Mouse (Mus musculus) stomach, embryonic 15.5 days (tissue): Measurements from ENCODE around the gene Adamts4. TPM values are rescaled to one million over a fixed set of nuclear protein-coding genes. Genes with fewer than 3 reads are reported as not detected.
A peak's percentile ranks its signal among the peaks of the same experiment; 100 is the strongest.

Source experiments
- ATAC-seq: fragments of 200-750 bp; cut with Nextera tagmentation; 2 replicates; pipeline ENCODE4 v1.8.0; 2017; ENCODE audit warnings: low read depth, moderate number of reproducible peaks, moderate TSS enrichment; ENCODE audit not compliant: insufficient read depth, low FRiP score
- H3K27ac ChIP-seq: fragments of 300-500 bp; sonication (generic); 2 replicates; pipeline ENCODE4 v1.5.1; 2015; ENCODE audit warnings: mild to moderate bottlenecking, inconsistent platforms
- H3K27me3 ChIP-seq: fragments of 300-500 bp; sonication (generic); replicated peaks from 2 replicates; pipeline ENCODE4 v1.6.1; 2015; ENCODE audit warnings: inconsistent platforms
- H3K36me3 ChIP-seq: fragments of 300-500 bp; sonication (generic); 2 replicates; pipeline ENCODE4 v1.6.1; 2015; ENCODE audit warnings: inconsistent platforms
- H3K4me1 ChIP-seq: fragments of 300-500 bp; sonication (generic); 2 replicates; pipeline ENCODE4 v1.6.1; 2015; ENCODE audit warnings: inconsistent platforms
- H3K4me2 ChIP-seq: fragments of 300-500 bp; sonication (generic); 2 replicates; pipeline ENCODE4 v1.6.1; 2015; ENCODE audit warnings: mild to moderate bottlenecking, inconsistent platforms
- H3K4me3 ChIP-seq: fragments of 300-500 bp; sonication (generic); replicated peaks from 2 replicates; pipeline ENCODE4 v1.5.1; 2015; ENCODE audit warnings: inconsistent platforms
- H3K9ac ChIP-seq: fragments of 300-500 bp; sonication (generic); 2 replicates; pipeline ENCODE4 v1.6.1; 2015; ENCODE audit warnings: inconsistent platforms
- H3K9me3 ChIP-seq: fragments of 300-500 bp; sonication (generic); 2 replicates; pipeline ENCODE4 v1.6.1; 2016; ENCODE audit warnings: inconsistent platforms
- WGBS: fragments of 180-500 bp; shearing (Covaris S2); methylation state at CpG from one replicate; pipeline ENCODE4 v1.1.7; 2015; 5-methylcytosine and 5-hydroxymethylcytosine counted together
- polyA plus RNA-seq: library from polyadenylated mRNA; unstranded; fragments of >200 nt; fragmentation: Nextera tagmentation; extraction: Ambion mirVana; gene quantifications from 2 replicates; pipeline ENCODE4 v1.2.1, GENCODE M21; 2015

Gene Adamts4
- polyA plus RNA-seq, 1 experiment from 2014 or later: 8.8 TPM

DNA sequence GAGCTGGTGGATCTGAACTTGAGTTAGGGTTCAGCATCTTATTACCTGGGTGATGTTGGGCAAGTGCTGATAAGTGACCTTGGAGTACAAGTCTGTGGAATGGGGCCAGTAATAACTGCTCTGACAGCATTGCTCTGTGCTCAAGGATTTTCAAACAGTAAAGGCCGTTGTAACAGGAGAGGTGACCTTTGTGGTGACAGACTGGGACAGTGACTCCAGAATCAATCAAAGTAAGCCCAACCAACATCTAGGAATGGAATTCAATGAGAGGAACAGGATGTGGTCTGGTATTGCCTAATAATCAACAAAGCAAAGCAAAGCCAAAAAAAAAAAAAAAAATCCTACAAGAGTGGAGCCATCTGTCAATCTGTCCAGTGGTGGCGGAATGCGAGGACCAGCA lies 10.1 kb downstream of the Adamts4 start:
- Histone ChIP-seq H3K27ac (no peak overlapping the region), H3K9ac (no peak overlapping the region), H3K4me3 (no peak overlapping the region), H3K4me1 (peaks cover 13% of the 10 kb centered on the region; the same call in 1 of the 2 replicates), H3K27me3 (no peaks in the 10 kb centered on the region), H3K9me3 (no peaks in the 10 kb centered on the region), H3K4me2 (no peak overlapping the region), H3K36me3 (no peaks in the 10 kb centered on the region)
- no peak for ATAC-seq
- 42% methylated on average over 3 of the region's 3 CpGs for WGBS

DNA sequence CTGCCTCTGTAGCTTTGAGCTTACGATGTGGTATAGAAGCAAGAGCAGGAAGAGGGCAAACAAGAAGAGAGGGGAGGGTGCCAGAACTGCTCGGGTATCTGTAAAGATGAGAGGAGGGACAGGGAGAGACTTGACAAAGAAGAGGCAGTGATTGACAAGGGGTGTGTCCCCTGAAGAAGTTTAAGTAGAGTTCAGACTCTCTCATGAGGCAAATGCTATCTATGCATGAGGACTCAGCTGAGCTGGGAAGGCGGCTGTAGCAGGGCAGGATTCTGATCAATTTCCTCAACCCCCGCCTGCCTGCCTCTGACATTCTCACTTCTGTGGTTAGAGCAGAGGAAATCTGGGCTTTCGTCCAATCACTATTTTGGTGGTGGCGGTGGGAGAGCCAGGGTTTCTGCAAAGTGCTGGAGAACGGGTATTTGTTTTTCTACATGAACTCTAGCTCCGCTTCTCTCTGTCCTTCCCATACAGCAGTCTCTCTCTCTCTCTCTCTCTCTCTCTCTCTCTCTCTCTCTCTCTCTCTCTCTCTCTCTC lies 12.4 kb downstream of the Adamts4 start:
- Histone ChIP-seq H3K36me3 (no peaks in the 10 kb centered on the region), H3K4me3 (peak overlapping the region; percentile 16), H3K4me1 (peaks cover 13% of the 10 kb centered on the region; the same call in 1 of the 2 replicates), H3K4me2 (peak overlapping the region; percentile 46), H3K27ac (peak overlapping the region; percentile 93), H3K9ac (peak overlapping the region; percentile 22; the same call in 1 of the 2 replicates), H3K9me3 (no peaks in the 10 kb centered on the region), H3K27me3 (no peaks in the 10 kb centered on the region)
- ATAC-seq: peak; percentile 75; the same call in 1 of the 2 replicates
- WGBS: 1% methylated on average over 8 of the region's 8 CpGs

DNA sequence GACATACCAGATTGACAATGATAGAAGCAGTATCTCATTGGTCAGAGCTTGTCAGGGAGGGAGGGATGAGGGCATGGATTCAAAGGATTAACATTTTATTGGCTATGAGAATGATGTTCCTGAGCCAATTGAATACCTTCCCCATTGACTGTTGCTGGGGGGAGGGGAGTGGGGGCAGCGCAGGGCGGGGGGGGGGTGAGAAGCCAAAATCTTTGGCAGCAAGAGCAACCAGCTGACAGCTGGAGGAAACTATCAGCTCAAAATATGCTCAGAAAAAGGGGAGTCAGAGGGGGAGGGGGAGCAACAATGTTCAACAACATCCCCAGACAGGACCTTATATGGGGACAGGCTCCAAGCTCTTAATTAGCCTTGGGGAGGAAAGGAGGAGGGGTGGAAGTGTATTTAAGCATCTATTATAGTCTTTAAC lies 13.0 kb downstream of the Adamts4 start:
- no peaks in the 10 kb centered on the region for H3K27me3 ChIP-seq
- H3K9ac ChIP-seq: no peak overlapping the region
- peaks cover 13% of the 10 kb centered on the region; the same call in 1 of the 2 replicates for H3K4me1 ChIP-seq
- no peak overlapping the region for H3K4me3 ChIP-seq
- no peaks in the 10 kb centered on the region for H3K9me3 ChIP-seq
- no peaks in the 10 kb centered on the region for H3K36me3 ChIP-seq
- ATAC-seq: peak; percentile 75; the same call in 1 of the 2 replicates
- WGBS: 0% methylated on average over 2 of the region's 2 CpGs
- peak overlapping the region; percentile 46 for H3K4me2 ChIP-seq
- H3K27ac ChIP-seq: peak overlapping the region; percentile 93

DNA sequence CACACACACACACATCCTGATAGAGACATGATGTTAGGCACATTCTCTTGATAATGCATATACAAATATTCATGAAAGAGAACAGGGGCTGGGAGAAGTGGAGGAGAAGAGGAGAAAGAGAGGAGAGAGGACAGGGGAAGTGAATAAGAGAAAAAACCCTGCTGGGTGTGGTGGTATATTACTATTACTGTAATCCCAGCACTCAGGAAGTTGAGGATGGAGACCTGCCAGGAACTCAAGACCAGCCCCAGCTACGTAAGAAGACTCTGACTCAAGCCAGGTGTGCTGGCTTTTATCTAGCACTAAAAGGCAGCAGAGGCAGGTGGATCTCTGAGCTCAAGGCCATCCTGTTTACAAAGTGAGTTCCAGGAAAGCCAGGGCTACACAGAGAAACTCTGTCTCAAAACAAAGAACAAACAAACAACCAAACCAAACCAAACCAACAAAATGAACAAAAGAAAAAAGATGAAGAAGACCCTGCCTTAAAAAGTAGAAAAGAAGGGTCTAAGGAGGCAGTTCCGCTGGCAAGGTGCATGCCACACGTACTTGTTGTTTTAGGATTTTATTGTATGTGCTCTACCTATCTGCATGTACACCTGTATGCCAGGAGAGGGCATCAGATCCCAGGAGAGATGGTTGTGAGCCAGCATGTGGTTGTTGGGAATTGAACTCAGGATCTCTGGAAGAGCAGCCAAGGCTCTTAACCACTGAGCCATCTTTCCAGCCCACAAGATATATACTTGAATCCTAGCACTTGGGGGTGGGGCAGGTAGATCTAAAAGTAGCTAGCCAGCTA lies 13.6 kb downstream of the Adamts4 start:
- Histone ChIP-seq H3K4me2 (peak overlapping the region; percentile 46; the same call in 1 of the 2 replicates), H3K9ac (no peak overlapping the region), H3K27ac (peak overlapping the region; percentile 93), H3K9me3 (no peaks in the 10 kb centered on the region), H3K4me1 (peaks cover 10% of the 10 kb centered on the region; the same call in 1 of the 2 replicates), H3K4me3 (no peak overlapping the region), H3K36me3 (no peaks in the 10 kb centered on the region), H3K27me3 (no peaks in the 10 kb centered on the region)
- WGBS: 66% methylated on average over 3 of the region's 3 CpGs
- no peak for ATAC-seq

DNA sequence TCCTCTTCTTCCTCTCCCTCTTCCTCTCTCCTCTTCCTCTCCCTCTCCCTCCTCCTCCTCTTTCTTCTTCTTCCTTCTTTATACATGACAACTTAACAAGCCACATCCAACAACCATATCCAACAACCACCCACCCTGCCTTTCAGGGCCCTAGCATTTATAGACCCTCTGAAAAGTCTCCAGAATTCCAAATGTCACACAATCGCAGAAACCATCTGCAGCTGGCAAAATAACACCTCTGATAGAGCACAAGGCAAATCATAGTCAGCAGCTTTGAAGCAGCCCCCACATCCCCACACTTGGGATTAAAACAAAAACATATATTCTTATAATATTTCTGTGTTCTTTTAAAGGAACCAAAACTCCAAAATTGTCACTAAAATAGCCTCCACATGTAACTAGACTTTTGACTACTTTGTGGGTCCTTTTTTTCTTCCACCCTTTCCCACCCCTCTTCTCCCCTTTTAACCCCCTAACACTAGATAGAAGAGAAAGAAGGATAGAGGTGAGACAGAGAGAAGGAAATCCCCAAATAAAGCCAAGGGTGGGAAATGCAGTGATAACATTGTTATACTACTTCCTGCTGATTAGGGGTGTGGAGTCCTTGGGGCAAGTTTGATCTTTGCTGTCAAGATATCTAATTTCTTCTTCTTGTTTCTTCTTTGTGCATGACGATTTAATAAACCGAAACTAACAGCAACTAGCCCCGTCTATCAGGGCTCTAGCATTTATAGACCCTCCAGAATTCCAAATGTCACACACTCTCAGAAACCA lies 15.9 kb downstream of the Adamts4 start:
- no peak overlapping the region for H3K9ac ChIP-seq
- no peak overlapping the region for H3K4me2 ChIP-seq
- no peak for ATAC-seq
- H3K4me3 ChIP-seq: no peak overlapping the region
- H3K36me3 ChIP-seq: no peaks in the 10 kb centered on the region
- WGBS: 53% methylated on average over 4 of the region's 4 CpGs
- H3K27me3 ChIP-seq: no peaks in the 10 kb centered on the region
- no peak overlapping the region for H3K27ac ChIP-seq
- H3K4me1 ChIP-seq: peaks cover 7% of the 10 kb centered on the region
- H3K9me3 ChIP-seq: no peaks in the 10 kb centered on the region

DNA sequence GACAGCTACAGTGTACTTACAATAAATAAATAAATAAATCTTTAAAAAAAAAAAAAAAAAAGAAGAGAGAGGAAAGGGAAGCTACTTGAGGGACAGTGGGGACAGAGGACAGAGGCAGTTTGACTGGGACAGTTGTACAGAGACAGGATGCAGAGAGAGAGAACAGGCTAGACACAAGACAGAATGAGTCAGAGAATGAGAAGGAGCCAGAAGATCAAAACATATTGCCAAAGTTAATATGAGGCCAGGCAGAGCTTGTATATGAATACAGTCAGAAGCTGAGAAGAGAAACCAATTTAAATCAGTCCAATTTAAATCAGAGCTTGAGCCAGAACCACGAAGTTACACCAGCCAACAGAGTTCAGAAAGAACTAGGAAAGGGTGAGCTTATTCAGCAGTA lies 18.1 kb downstream of the Adamts4 start:
- H3K4me2 ChIP-seq: no peak overlapping the region
- H3K4me3 ChIP-seq: no peak overlapping the region
- H3K9ac ChIP-seq: no peak overlapping the region
- no peak for ATAC-seq
- H3K27ac ChIP-seq: no peak overlapping the region
- no peaks in the 10 kb centered on the region for H3K9me3 ChIP-seq
- no peaks in the 10 kb centered on the region for H3K27me3 ChIP-seq
- 57% methylated on average over 1 of the region's 1 CpGs for WGBS
- peaks cover 12% of the 10 kb centered on the region; the same call in 1 of the 2 replicates for H3K4me1 ChIP-seq
- H3K36me3 ChIP-seq: peaks cover 10% of the 10 kb centered on the region

DNA sequence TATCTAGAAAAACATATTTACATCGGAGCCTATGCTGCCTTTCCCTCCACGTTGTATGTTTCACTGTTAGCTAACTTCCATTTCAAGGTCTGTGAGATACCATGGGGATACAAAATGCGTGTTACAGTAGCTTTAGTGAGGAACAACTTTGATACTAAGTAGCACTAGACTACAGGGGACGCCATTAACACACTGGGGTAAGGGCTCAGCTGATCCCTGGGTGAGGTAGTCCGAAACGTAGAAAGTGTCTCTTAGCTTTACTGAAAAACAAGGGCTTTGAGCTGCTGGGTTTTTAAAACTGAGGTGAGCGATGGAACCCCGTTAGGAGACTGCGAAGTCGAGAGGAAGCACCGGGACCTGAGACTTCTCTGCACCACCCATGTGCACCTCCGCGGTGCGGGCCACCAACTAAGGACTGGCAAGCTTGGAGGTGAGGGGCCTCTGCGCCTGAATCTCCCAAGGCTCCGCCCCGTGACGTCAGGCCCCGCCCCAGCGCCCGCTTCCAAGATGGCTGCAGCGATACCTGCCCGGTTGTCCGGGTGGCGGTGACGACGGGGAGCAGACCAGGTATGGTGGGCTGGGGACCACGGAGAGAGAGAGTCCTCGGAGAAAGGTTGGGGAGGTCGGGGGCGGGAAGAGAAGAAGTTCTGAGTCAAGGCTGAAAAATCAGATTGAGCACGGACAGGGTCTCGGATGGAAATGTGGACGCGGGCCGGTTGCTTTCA lies 19.8 kb downstream of the Adamts4 start, which contains the start of gene B4galt3:
Gene B4galt3 (plus strand): TSS at position 481 of the 725 bp plus-strand sequence.
- H3K4me2 ChIP-seq: peak within 1 kb of the TSS; percentile 90
- H3K27ac ChIP-seq: peak within 1 kb of the TSS; percentile 75
- H3K9ac ChIP-seq: peak within 1 kb of the TSS; percentile 62
- peaks cover 25% of the 10 kb centered on the region for H3K36me3 ChIP-seq
- H3K4me1 ChIP-seq: peaks cover 12% of the 10 kb centered on the region; the same call in 1 of the 2 replicates
- 3% methylated on average over 36 of the region's 36 CpGs for WGBS
- H3K27me3 ChIP-seq: no peaks in the 10 kb centered on the region
- H3K4me3 ChIP-seq: peak within 1 kb of the TSS; percentile 71
- ATAC-seq: peak; percentile 94
- H3K9me3 ChIP-seq: no peaks in the 10 kb centered on the region

DNA sequence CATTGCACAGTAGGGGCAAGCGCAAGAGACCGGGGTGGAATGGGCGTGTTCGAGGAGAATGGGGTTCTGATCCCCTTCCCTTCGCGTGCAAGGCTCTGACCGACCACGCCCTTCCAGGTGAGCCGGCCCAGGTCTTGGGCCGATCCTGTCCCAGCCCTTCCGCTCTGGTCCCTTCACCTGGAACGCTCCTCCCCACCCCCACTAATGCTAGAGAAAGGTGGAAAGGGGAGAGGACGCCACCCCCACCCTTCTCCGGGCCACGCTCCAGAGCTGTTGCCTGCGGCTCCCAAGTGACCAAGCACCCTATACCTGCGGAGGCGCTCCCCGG lies 20.3 kb downstream of the Adamts4 start:
- Histone ChIP-seq H3K27me3 (no peaks in the 10 kb centered on the region), H3K4me2 (peak overlapping the region; percentile 90), H3K4me3 (peak overlapping the region; percentile 71), H3K9ac (peak overlapping the region; percentile 62), H3K36me3 (peaks cover 31% of the 10 kb centered on the region), H3K9me3 (no peaks in the 10 kb centered on the region), H3K27ac (peak overlapping the region; percentile 75), H3K4me1 (peaks cover 12% of the 10 kb centered on the region; the same call in 1 of the 2 replicates)
- ATAC-seq: peak; percentile 89
- WGBS: 0% methylated on average over 19 of the region's 19 CpGs

DNA sequence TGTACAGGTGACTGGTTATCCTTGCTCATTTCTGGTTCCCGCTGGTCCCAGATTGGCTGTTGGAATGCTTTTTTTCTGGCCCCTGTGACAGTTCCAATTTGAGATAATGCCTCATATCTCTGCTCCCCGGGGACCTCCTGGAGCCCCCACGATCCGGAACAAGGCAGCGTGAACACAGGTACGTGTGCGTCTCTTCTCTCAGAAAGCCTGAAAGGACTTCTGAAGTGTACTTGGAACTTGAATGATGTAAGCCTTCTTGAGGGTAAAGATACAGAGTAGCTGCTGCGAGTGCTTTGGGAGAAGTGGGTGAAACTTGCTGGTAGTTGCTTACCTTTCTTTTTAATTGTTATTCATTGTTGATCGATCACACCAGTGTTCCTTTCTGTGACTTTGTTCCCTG lies 21.0 kb downstream of the Adamts4 start:
- peak overlapping the region; percentile 90 for H3K4me2 ChIP-seq
- WGBS: 30% methylated on average over 9 of the region's 9 CpGs
- H3K27ac ChIP-seq: peak overlapping the region; percentile 75; the same call in 1 of the 2 replicates
- H3K9ac ChIP-seq: peak overlapping the region; percentile 62; the same call in 1 of the 2 replicates
- no peaks in the 10 kb centered on the region for H3K27me3 ChIP-seq
- no peak for ATAC-seq
- peaks cover 36% of the 10 kb centered on the region for H3K36me3 ChIP-seq
- H3K4me3 ChIP-seq: peak overlapping the region; percentile 71
- no peaks in the 10 kb centered on the region for H3K9me3 ChIP-seq
- peaks cover 12% of the 10 kb centered on the region; the same call in 1 of the 2 replicates for H3K4me1 ChIP-seq

DNA sequence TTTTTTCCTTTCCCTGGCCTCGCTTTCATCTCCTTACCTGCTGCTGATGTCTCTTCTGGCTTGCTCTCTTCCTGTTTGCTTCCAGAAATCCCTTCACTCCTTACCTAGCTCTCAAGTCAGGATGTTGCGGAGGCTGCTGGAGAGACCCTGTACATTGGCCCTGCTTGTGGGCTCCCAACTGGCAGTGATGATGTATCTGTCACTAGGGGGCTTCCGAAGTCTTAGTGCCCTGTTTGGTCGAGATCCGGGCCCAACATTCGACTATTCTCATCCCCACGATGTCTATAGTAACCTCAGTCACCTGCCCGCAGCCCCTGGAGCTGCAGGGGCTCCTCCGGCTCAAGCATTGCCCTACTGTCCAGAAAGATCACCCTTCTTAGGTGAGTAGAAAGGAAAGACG lies 21.4 kb downstream of the Adamts4 start:
- Histone ChIP-seq H3K36me3 (peaks cover 40% of the 10 kb centered on the region), H3K4me2 (peak overlapping the region; percentile 90; the same call in 1 of the 2 replicates), H3K4me3 (peak overlapping the region; percentile 71; the same call in 1 of the 2 replicates), H3K9me3 (no peaks in the 10 kb centered on the region), H3K27ac (no peak overlapping the region), H3K4me1 (peaks cover 12% of the 10 kb centered on the region; the same call in 1 of the 2 replicates), H3K27me3 (no peaks in the 10 kb centered on the region), H3K9ac (no peak overlapping the region)
- 59% methylated on average over 10 of the region's 10 CpGs for WGBS
- no peak for ATAC-seq

DNA sequence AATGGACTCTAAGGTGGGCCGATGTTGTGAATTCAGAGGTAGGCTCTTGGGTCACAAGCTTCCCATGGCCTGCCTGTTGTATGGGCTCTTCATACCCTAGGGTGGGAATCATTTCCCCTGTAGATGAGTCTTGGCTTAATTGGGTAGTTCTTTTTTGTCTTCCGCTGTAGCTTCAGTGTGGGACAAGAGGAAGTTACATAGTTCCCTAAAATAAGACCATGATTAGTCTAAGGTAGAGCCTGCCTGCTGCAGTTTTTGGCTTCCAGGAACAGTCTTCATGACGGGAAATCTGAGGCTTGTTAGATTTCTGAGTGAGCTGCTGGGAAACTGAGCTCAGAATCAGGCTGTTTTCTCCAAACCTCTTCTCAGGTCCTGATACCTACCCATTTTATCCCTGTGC lies 21.9 kb downstream of the Adamts4 start:
- peak overlapping the region; percentile 90; the same call in 1 of the 2 replicates for H3K4me2 ChIP-seq

More for the DNA sequence above, 21.9 kb downstream of the Adamts4 start:
- 84% methylated on average over 3 of the region's 3 CpGs for WGBS
- H3K9ac ChIP-seq: no peak overlapping the region
- peaks cover 12% of the 10 kb centered on the region; the same call in 1 of the 2 replicates for H3K4me1 ChIP-seq
- no peaks in the 10 kb centered on the region for H3K9me3 ChIP-seq
- no peak for ATAC-seq
- H3K27ac ChIP-seq: no peak overlapping the region
- H3K27me3 ChIP-seq: no peaks in the 10 kb centered on the region
- peaks cover 45% of the 10 kb centered on the region for H3K36me3 ChIP-seq
- no peak overlapping the region for H3K4me3 ChIP-seq
